Mouse (Mus musculus) lung, postnatal 4 days (tissue): ENCODE results near the gene Serpinb1b.

Experiments used
- DNase-seq, 2 experiments: peaks; one replicate each; pipeline ENCODE4 v3.0.0; 2021

Serpinb1b gene

DNA sequence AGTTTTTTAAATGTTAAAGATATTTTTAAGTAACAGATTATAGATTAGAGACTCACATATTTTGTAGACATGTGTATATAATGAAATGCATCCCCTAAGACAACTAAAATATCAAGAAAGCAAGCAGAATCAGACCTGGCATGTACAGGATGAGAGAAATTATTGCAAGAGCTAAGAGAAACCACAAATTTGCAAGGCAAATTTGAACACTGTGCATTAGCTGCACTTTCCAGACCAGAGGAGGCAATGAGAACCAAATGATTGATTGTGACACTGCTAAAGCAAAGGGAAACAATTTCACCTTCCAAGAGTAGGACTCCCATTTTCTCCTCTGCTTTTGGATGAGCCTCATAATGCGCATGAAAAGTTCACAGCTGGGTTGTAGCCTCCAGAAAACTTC is 17.2 kb downstream of the Serpinb1b start:
- DNase-seq: no peak

DNA sequence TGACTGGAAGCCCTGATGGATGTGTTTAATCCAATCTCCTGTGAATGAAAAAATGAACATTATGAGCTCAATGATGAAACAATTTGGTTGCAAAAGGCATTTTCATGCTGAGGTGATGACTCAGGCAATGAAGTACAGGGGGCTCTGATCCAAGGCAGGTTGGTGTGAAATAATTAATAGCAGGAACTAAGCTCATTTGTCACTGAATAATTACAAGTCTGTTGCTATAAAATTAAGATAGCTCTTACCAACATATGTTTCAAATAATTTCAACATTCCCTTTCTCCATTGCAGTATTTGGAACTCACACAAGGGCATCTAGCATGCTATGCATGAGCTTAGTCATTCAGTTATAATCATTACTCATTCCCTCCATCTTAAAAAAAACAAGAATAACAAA is 27.3 kb downstream of the Serpinb1b start:
- no peak for DNase-seq

DNA sequence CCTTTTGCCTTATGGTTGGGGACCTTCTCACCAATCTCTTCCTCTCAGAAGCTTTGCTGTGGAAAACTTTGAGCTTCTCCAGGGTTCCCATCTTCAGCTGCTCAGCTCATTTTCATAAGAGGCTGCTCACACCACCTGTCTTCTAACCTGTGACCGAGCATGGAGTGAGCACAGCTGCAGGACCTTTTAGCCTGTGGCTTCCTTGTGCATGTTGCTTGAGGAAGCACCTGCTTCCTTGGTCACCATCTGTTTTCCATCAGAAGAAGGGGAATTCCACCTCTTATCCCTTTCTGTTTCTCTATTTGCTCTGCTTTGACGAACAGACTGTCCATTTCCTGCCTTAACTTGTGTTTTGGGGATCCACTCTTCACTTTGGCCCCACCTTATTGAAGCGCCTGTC is 34.7 kb downstream of the Serpinb1b start:
- no peak for DNase-seq

DNA sequence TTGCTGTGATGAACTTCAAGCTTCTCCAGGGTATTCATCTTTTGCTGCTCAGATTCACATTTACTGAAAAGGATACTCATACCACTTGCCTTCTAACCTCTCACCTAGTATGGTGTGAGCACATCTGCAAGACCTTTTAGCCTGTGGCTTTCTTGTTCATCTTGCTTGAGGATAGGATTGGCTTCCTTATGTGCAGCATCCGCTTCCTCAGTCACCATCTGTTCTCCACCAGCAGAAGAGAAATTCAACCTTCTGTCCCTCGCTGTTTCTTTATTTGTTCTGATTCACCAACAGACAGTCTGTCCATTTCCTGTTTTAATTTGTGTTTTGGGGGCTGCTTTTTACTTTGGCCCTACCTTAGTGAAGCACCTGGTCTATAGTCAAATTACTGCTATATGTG is 59.3 kb downstream of the Serpinb1b start:
- DNase-seq: no peak

DNA sequence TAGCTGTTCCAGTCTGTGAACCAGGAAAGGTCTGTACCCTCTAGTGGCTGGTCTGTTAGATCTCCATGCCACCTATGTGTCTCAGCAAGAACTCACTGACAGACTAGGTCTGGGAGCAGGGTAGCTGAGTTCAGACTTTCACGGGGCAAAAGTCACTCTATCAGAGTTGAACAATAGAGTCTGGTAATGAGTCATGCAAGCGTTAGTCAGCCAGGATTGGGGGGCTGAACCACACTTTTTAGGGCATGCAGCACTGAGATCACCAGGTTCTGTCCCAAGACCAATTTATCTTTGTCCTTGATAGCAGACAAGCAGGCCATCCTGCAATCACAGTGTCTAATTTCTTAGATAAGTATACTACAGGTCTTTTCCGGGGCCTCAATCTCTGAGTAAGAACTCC is 63.1 kb downstream of the Serpinb1b start:
- no peak for DNase-seq
